Mouse (Mus musculus): ENCODE data around the gene Yae1d1. TPM values are rescaled to one million over a fixed set of nuclear protein-coding genes. Genes with fewer than 3 reads are reported as not detected.

Gene Yae1d1
- polyA plus RNA-seq, 1 experiment, result 37.4 TPM

DNA sequence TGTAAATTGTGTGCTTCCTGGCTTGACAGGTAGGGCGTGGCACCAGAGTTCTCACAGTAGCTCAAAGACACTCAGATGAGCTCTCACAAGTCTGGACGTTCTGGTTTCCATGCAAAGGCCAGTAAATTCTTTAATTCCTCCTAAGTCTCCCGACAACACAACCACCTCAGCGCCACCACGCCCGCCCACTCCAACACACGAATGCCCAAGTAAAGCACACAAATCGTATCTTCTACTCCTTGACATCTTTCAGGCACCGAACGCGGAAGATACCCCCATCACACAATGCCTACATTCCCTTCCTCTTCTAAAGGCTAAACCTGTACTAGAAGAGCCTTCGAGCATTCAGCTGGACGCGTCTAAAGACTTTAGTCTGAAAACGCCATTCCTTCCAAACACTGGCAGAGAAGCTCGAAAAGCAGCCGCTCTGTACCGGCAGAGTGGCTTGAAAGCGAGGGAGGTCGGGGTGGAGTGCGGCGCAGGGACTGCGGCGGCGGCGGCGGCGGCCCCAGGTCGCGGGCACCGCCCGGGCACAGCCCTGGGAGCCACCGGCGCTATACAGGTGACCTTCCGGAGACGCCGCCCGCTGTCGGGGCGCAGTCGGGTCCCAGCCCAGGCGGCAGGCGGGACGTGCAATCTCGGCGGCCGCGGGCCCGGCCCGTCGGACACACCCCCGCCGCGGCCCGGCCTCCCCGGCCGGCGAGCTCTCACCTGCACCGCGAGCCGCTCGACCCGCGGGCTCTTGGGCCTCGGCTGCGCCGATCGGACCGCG lies 49.7 kb downstream of the Yae1d1 start:
- Histone ChIP-seq H3K4me1 (ENCODE audit: control insufficient read depth, insufficient read depth, low read length) (no peaks in the 10 kb centered on the region), H3K27me3 (ENCODE audit: control insufficient read depth, insufficient read depth, low read length, poor library complexity, severe bottlenecking) (no peaks in the 10 kb centered on the region), H3K9me3 (replicated peaks; ENCODE audit: control insufficient read depth, insufficient read depth, low read length, poor library complexity, severe bottlenecking) (no peaks in the 10 kb centered on the region), H3K27ac (ENCODE audit: insufficient read depth, low read length) (0 out of 2 replicates have a peak overlapping the region, but pooled peaks have one; percentile 9), H3K9ac (ENCODE audit: low read depth, poor library complexity, severe bottlenecking) (peak overlapping the region; percentile 92), H3K4me3 (ENCODE audit: low read depth, low read length) (peak overlapping the region; percentile 91), H3K36me3 (ENCODE audit: control insufficient read depth, insufficient read depth, low read length, poor library complexity, severe bottlenecking) (no peaks in the 10 kb centered on the region)
- no peak for TF ChIP-seq CTCF (IDR thresholded peaks at IDR 0.05; ENCODE audit: low read depth, low read length)
- TF ChIP-seq POLR2A (IDR thresholded peaks at IDR 0.05; ENCODE audit: insufficient read depth, low read length), result no peak
- no peak for TF ChIP-seq EP300 (IDR thresholded peaks at IDR 0.05; ENCODE audit: insufficient read depth, low read depth, low read length)

GRCm38 (mm10) chr13:17942338-17942737 lies 50.8 kb downstream of the Yae1d1 start:
- no peak overlapping the region for H3K9ac ChIP-seq (ENCODE audit: low read depth, poor library complexity, severe bottlenecking)
- H3K4me3 ChIP-seq (ENCODE audit: low read depth, low read length), result no peak overlapping the region
- no peaks in the 10 kb centered on the region for H3K9me3 ChIP-seq (replicated peaks; ENCODE audit: control insufficient read depth, insufficient read depth, low read length, poor library complexity, severe bottlenecking)
- TF ChIP-seq CTCF (IDR thresholded peaks at IDR 0.05; ENCODE audit: low read depth, low read length) (no peak), POLR2A (IDR thresholded peaks at IDR 0.05; ENCODE audit: insufficient read depth, low read length) (no peak), EP300 (IDR thresholded peaks at IDR 0.05; ENCODE audit: insufficient read depth, low read depth, low read length) (no peak)
- no peak overlapping the region for H3K27ac ChIP-seq (ENCODE audit: insufficient read depth, low read length)
- no peaks in the 10 kb centered on the region for H3K4me1 ChIP-seq (ENCODE audit: control insufficient read depth, insufficient read depth, low read length)
- no peaks in the 10 kb centered on the region for H3K36me3 ChIP-seq (ENCODE audit: control insufficient read depth, insufficient read depth, low read length, poor library complexity, severe bottlenecking)
- no peaks in the 10 kb centered on the region for H3K27me3 ChIP-seq (ENCODE audit: control insufficient read depth, insufficient read depth, low read length, poor library complexity, severe bottlenecking)

Other genes with a start within 250 kb of the Yae1d1 start
- 69.2 and 77.8 TPM in 2 replicates for gene Cdk13, start 188.3 kb downstream of the Yae1d1 start, polyA plus RNA-seq (2011; ENCODE audit: insufficient read depth, insufficient read length, low read depth, missing spikeins)
- gene Rala, start 49.1 kb downstream of the Yae1d1 start, polyA plus RNA-seq (2011; ENCODE audit: insufficient read depth, insufficient read length, low read depth, missing spikeins), result 70.5 and 74.0 TPM in 2 replicates

Measured in ES-Bruce4 (cell line).